ENCODE assay signal across 10 mouse cellular contexts in genomic region chr14:34588498-34588897, GRCm38 (mm10). TPM values are rescaled to one million over a fixed set of nuclear protein-coding genes. Genes with fewer than 3 reads are reported as not detected.
DNase-seq lines count a peak whose midpoint lies in the region; ATAC-seq and TF ChIP-seq lines count a peak whose summit lies in the region.
"Had no signal": no experiment of that assay in that cellular context is flagged by ENCODE, and none has a peak within 500 bp of the region (broad histone marks: within the 10 kb centered on the region; RNA-seq: fewer than 3 reads in every experiment).

Gene Ldb3, minus strand, starts transcription at chr14:34588682.

- no peak for TF ChIP-seq CTCF in lung, adult 2 months (IDR thresholded peaks at IDR 0.05; ENCODE audit: insufficient read depth, low read length)
- TF ChIP-seq CTCF in embryonic fibroblast, embryonic 13.5 days (IDR thresholded peaks at IDR 0.05; ENCODE audit: borderline replicate concordance, insufficient read depth, low read length) = no peak

- no peaks in the 10 kb centered on the region for H3K27me3 ChIP-seq in heart, embryonic 14.5 days (ENCODE audit: control insufficient read depth, insufficient read depth, low read length)
- no peaks in the 10 kb centered on the region for H3K27me3 ChIP-seq in midbrain, embryonic 11.5 days (ENCODE audit: control insufficient read depth, insufficient read depth, low read length)
- H3K27me3 ChIP-seq: lung, embryonic 15.5 days had no signal

- no peak for TF ChIP-seq POLR2A in lung, adult 2 months (IDR thresholded peaks at IDR 0.05; ENCODE audit: borderline replicate concordance, extremely low read depth, low read depth, low read length)
- peak; percentile 71; the same call in 1 of the 2 replicates for TF ChIP-seq POLR2A in embryonic fibroblast, embryonic 13.5 days (IDR thresholded peaks at IDR 0.05; ENCODE audit: low read depth, low read length)

- peaks cover 25% of the 10 kb centered on the region for H3K36me3 ChIP-seq in heart, embryonic 14.5 days (ENCODE audit: control insufficient read depth, insufficient read depth, low read length)
- no peaks in the 10 kb centered on the region for H3K36me3 ChIP-seq in midbrain, embryonic 11.5 days (ENCODE audit: control insufficient read depth, insufficient read depth, low read length)
- H3K36me3 ChIP-seq: lung, embryonic 15.5 days had no signal

- 62% methylated on average over 8 of the region's 8 CpGs for WGBS in lung, adult 2 months
- WGBS in heart, embryonic 14.5 days = 20% methylated on average over 8 of the region's 8 CpGs
- 78% methylated on average over 8 of the region's 8 CpGs for WGBS in midbrain, embryonic 11.5 days

- H3K9me3 ChIP-seq in heart, embryonic 14.5 days (ENCODE audit: control insufficient read depth, low read length) = no peaks in the 10 kb centered on the region
- no peaks in the 10 kb centered on the region for H3K9me3 ChIP-seq in midbrain, embryonic 11.5 days (ENCODE audit: control insufficient read depth, low read length)
- H3K9me3 ChIP-seq: lung, embryonic 15.5 days had no signal

- peak within 1 kb of the TSS; percentile 89 for H3K9ac ChIP-seq in heart, embryonic 14.5 days (ENCODE audit: low read length)
- no peak within 1 kb of the TSS for H3K9ac ChIP-seq in midbrain, embryonic 11.5 days (ENCODE audit: low read length)
- H3K9ac ChIP-seq: lung, embryonic 15.5 days had no signal

- H3K4me1 ChIP-seq in lung, adult 2 months (ENCODE audit: control insufficient read depth, insufficient read depth, low read length) = no peaks in the 10 kb centered on the region
- 0 out of 2 replicates have a peak, but pooled peaks cover 2% of the 10 kb centered on the region for H3K4me1 ChIP-seq in embryonic fibroblast, embryonic 13.5 days (ENCODE audit: control insufficient read depth, insufficient read depth, low read length)
- H3K4me1 ChIP-seq in heart, embryonic 14.5 days (ENCODE audit: control insufficient read depth in 2 of 2, insufficient read depth in 2 of 2, low read length in 2 of 2) = peaks cover 56 to 68% of the 10 kb centered on the region in 2 experiments
- H3K4me1 ChIP-seq in midbrain, embryonic 11.5 days (ENCODE audit: control insufficient read depth, insufficient read depth, low read length) = no peaks in the 10 kb centered on the region

- peak; percentile 74 for ATAC-seq in heart, embryonic 14.5 days (ENCODE audit: insufficient number of reproducible peaks, insufficient read depth, low FRiP score, low read depth)
- no peak for ATAC-seq in midbrain, embryonic 11.5 days (ENCODE audit: low FRiP score)

- H3K27ac ChIP-seq in embryonic fibroblast, embryonic 13.5 days (ENCODE audit: insufficient read depth, low read length) = no peak within 1 kb of the TSS
- peak within 1 kb of the TSS; percentile 97 for H3K27ac ChIP-seq in heart, embryonic 14.5 days (replicated peaks in 1 of 2; ENCODE audit: control insufficient read depth in 1 of 2, insufficient read depth in 1 of 2, low read depth in 2 of 2, low read length in 2 of 2)
- H3K27ac ChIP-seq in midbrain, embryonic 11.5 days (ENCODE audit: low read depth, low read length) = no peak within 1 kb of the TSS
- H3K27ac ChIP-seq: lung, embryonic 15.5 days had no signal

- H3K4me2 ChIP-seq in heart, embryonic 14.5 days (ENCODE audit: low read length) = peak within 1 kb of the TSS; percentile 89
- no peak within 1 kb of the TSS for H3K4me2 ChIP-seq in midbrain, embryonic 11.5 days
- H3K4me2 ChIP-seq: lung, embryonic 15.5 days had no signal

- DNase-seq in lung, adult 2 months = no peak
- no peak for DNase-seq in lung, postnatal 25 days (ENCODE audit: low spot score)
- peak; percentile 95 for DNase-seq in skeletal muscle tissue, adult 2 months (ENCODE audit: low read depth, low spot score)
- no peak for DNase-seq in spleen, adult 18-20 months
- no peak for DNase-seq in kidney, adult 18-20 months
- DNase-seq in midbrain, embryonic 11.5 days (ENCODE audit: low spot score, missing footprints) = no peak
- DNase-seq: kidney, postnatal 4 days had no signal

- H3K4me3 ChIP-seq in lung, adult 2 months (replicated peaks; ENCODE audit: extremely low read depth, low read depth, low read length) = no peak within 1 kb of the TSS
- no peak within 1 kb of the TSS for H3K4me3 ChIP-seq in embryonic fibroblast, embryonic 13.5 days (ENCODE audit: insufficient read depth, low read length)
- H3K4me3 ChIP-seq in heart, embryonic 14.5 days (ENCODE audit: control insufficient read depth in 1 of 2, insufficient read depth in 1 of 2, low read depth in 1 of 2, low read length in 2 of 2) = peak within 1 kb of the TSS; percentile 57 to 62
- no peak within 1 kb of the TSS for H3K4me3 ChIP-seq in midbrain, embryonic 11.5 days (ENCODE audit: low read depth, low read length)
- H3K4me3 ChIP-seq: lung, embryonic 15.5 days had no signal

RNA-seq across cellular contexts. Expression of gene Ldb3, which starts in this region (rescaled TPM):
- polyA plus RNA-seq in lung, adult 2 months (2012; rRNA removed) = 26.6 and 81.2 TPM in 2 replicates
- 2.7 and 9.2 TPM in 2 replicates for polyA plus RNA-seq in embryonic fibroblast, embryonic 13.5 days (2011; ENCODE audit: insufficient read length, low read depth, missing spikeins)
- polyA plus RNA-seq in heart, embryonic 14.5 days (2014; fragmentation: Nextera tagmentation; extraction: Ambion mirVana) = 301 and 314 TPM in 2 replicates
- polyA plus RNA-seq in midbrain, embryonic 11.5 days (2014; fragmentation: Nextera tagmentation; extraction: Ambion mirVana) = 0.07 TPM in 1 of 2 replicates, not detected in the other

Comparison
In these comparisons a context has a peak if more than half of its experiments do, and no peak if none do; other contexts are left out.
1. H3K4me3 ChIP-seq: peak in heart, embryonic 14.5 days (2 of 2); none in lung, adult 2 months (single experiment), embryonic fibroblast, embryonic 13.5 days (single experiment) and midbrain, embryonic 11.5 days (single experiment).
2. H3K27ac ChIP-seq: peak in heart, embryonic 14.5 days (2 of 2); none in embryonic fibroblast, embryonic 13.5 days (single experiment) and midbrain, embryonic 11.5 days (single experiment).